Mouse (Mus musculus): ENCODE data around the gene Itgb3. TPM values are rescaled to one million over a fixed set of nuclear protein-coding genes. Genes with fewer than 3 reads are reported as not detected.
A peak's percentile ranks its signal among the peaks of the same experiment; 100 is the strongest.

Gene Itgb3
- polyA plus RNA-seq, 1 experiment from 2014 or later = 25.3 TPM

DNA sequence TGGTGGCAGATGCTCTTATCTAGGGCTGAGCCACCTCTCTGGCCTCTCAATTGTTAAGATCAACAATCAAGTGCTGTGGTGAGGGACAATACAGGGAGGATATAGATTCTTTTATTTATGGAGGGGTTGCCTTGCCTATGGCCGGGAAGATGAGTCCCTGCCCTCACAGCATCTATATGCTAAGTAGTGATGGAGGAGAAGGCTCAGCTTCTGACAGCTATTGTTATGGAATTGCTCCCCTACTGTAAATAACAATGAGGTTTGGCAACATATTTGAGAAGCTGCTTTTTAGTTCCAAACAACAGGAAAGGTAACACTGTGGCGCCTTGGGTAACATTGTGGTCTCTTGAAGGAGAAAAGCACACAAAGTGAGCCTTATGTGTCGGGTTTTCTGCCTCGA lies 7.1 kb upstream of the Itgb3 start:
- ATAC-seq (no peak), DNase-seq (ENCODE audit: low read depth, low spot score) (no peak)
- POLR2A ChIA-PET = interaction anchor here (1.1 kb wide), 1 partner anchor 28 kb away, joined by 3 read pairs; no protein-coding TSS in a partner anchor
- TF ChIP-seq CTCF (IDR thresholded peaks at IDR 0.05) = no peak
- no peaks in the 10 kb centered on the region for H3K27me3 ChIP-seq
- CTCF ChIA-PET = interaction anchor here (1.6 kb wide), 1 partner anchor 10 kb away, joined by 6 read pairs; no protein-coding TSS in a partner anchor
- in situ Hi-C loops (cut with MboI; ENCODE audit: low pct_unique_long_range_greater_than_20kb) = loop anchor here (10.0 kb wide), 1 partner anchor 524 kb away; the partner anchor contains the start of gene Mettl2

- H3K27me3 ChIP-seq = no peaks in the 10 kb centered on the region
- in situ Hi-C loops (cut with MboI; ENCODE audit: low pct_unique_long_range_greater_than_20kb) = loop anchor here (10.0 kb wide), 1 partner anchor 521 kb away; the partner anchor contains the start of gene Mettl2
- POLR2A ChIA-PET = no interaction called here
- DNase-seq (ENCODE audit: low read depth, low spot score) = no peak
- no peak for TF ChIP-seq CTCF (IDR thresholded peaks at IDR 0.05)
- no peak for ATAC-seq
- CTCF ChIA-PET = no interaction called here
Measured at GRCm38 (mm10) chr11:104604192-104604591, 3.6 kb upstream of the Itgb3 start.

- in situ Hi-C loops (cut with MboI; ENCODE audit: low pct_unique_long_range_greater_than_20kb) = loop anchor here (10.0 kb wide), 1 partner anchor 516 kb away; the partner anchor contains the start of gene Mettl2
- no peak for DNase-seq (ENCODE audit: low read depth, low spot score)
- H3K27me3 ChIP-seq = no peaks in the 10 kb centered on the region
Measured at GRCm38 (mm10) chr11:104608249-104608920, 585 bp downstream of the Itgb3 start.

GRCm38 (mm10) chr11:104609033-104609684 lies 1.4 kb downstream of the Itgb3 start:
- no peak for TF ChIP-seq CTCF (IDR thresholded peaks at IDR 0.05)
- ChIA-PET CTCF (interaction anchor here (0.8 to 2.9 kb wide), 5 partner anchors 11 to 39 kb away, joined by 3 to 12 read pairs (median 3); no protein-coding TSS in a partner anchor), POLR2A (interaction anchor here (0.7 to 1.7 kb wide), 2 partner anchors 18 to 42 kb away, joined by 3 read pairs; no protein-coding TSS in a partner anchor)
- H3K27me3 ChIP-seq = no peaks in the 10 kb centered on the region
- no peak for ATAC-seq
- in situ Hi-C loops (cut with MboI; ENCODE audit: low pct_unique_long_range_greater_than_20kb) = loop anchor here (10.0 kb wide), 1 partner anchor 516 kb away; the partner anchor contains the start of gene Mettl2
- no peak for DNase-seq (ENCODE audit: low read depth, low spot score)

More at GRCm38 (mm10) chr11:104608249-104608920, 585 bp downstream of the Itgb3 start:
- ChIA-PET CTCF (interaction anchor here (0.8 to 2.9 kb wide), 6 partner anchors 11 to 63 kb away, joined by 3 to 12 read pairs (median 3); no protein-coding TSS in a partner anchor), POLR2A (interaction anchor here (0.7 to 1.2 kb wide), 2 partner anchors 18 to 41 kb away, joined by 3 read pairs; no protein-coding TSS in a partner anchor)
- no peak for TF ChIP-seq CTCF (IDR thresholded peaks at IDR 0.05)
- peak; percentile 6 for ATAC-seq

DNA sequence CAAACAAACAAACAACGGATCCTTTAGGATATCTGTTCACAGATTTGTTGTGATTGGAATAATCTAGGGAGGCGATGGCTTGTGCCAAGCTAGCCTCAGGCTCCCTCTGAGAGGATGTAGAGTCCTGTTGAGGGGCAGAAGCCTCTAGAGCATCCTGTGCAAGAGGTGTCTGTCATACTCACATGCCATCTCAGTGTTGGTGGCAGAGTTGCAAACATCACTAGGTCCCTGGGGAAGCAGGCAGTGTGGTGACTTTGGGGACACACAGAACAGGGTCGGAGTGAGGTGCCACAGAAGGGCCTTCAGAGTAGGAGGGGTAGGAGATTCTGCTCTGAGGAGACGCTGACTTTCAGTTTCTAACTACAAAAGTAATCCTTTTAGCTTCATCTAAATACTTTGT lies 1.9 kb downstream of the Itgb3 start:
- POLR2A ChIA-PET = interaction anchor here (1.7 kb wide), 1 partner anchor 18 kb away, joined by 3 read pairs; no protein-coding TSS in a partner anchor
- DNase-seq (ENCODE audit: low read depth, low spot score) (no peak), ATAC-seq (no peak)
- no peaks in the 10 kb centered on the region for H3K27me3 ChIP-seq
- no peak for TF ChIP-seq CTCF (IDR thresholded peaks at IDR 0.05)
- in situ Hi-C loops (cut with MboI; ENCODE audit: low pct_unique_long_range_greater_than_20kb) = loop anchor here (10.0 kb wide), 1 partner anchor 515 kb away; the partner anchor contains the start of gene Mettl2
- CTCF ChIA-PET = interaction anchor here (1.1 to 2.9 kb wide), 5 partner anchors 10 to 39 kb away, joined by 3 to 12 read pairs (median 3); no protein-coding TSS in a partner anchor

DNA sequence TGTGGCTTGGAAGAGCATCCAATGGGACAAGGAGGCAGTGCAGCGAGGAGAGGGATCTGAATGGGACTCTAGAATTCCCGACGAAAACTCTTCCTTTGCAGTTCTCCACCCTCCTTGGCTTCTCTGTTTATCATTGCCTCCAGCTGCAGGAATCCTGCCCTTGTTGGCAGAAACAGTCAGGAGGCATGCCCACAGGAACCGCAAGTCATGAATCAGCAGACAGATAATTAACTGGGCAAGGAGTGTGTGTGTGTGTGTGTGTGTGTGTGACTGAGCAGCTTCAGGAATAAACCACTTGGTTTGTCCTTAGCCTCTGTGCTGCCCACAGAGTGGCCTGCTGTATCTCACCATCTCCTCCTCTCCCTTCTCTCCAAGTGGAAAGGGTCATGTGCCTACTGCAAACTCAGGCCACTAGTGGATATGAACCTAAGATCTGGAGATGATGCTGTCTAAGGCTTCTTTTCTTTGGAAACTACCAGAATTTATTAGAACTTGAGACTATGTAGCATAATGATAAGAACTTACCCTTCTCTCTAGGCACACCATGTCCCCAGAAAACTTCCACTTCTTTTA lies 3.9 kb downstream of the Itgb3 start:
- peak; percentile 36 for ATAC-seq
- POLR2A ChIA-PET = interaction anchor here (0.6 kb wide), 1 partner anchor 552 kb away, joined by 5 read pairs; no protein-coding TSS in a partner anchor
- TF ChIP-seq CTCF (IDR thresholded peaks at IDR 0.05) = no peak
- CTCF ChIA-PET = interaction anchor here (1.0 kb wide), 1 partner anchor 21 kb away, joined by 4 read pairs; no protein-coding TSS in a partner anchor
- DNase-seq (ENCODE audit: low read depth, low spot score) = peak; percentile 90
- in situ Hi-C loops (cut with MboI; ENCODE audit: low pct_unique_long_range_greater_than_20kb) = no loop called here
- H3K27me3 ChIP-seq = no peaks in the 10 kb centered on the region

DNA sequence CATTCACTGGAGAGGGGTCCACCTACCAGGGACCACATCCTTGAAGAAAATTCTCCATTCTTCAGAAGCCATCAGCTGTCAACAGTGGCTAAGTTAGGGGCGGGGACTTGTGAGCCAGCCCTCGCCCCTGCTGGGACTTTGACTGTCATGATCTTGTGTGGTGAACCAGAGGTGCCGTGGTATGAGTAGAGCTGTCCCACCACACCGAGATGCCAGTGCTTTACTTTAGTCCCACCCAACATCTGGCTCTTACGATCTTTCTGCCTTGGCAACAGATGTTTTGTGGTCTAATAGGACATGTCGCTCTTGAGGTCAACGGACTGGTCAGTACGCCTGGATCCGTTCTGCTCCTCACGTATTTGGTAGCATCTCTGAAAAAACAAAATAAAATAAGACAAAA lies 5.8 kb downstream of the Itgb3 start:
- H3K27me3 ChIP-seq = no peaks in the 10 kb centered on the region
- CTCF ChIA-PET = interaction anchor here (1.5 to 2.3 kb wide), 2 partner anchors 11 to 23 kb away, joined by 5 to 8 read pairs; no protein-coding TSS in a partner anchor
- DNase-seq (ENCODE audit: low read depth, low spot score) (no peak), ATAC-seq (no peak)
- in situ Hi-C loops (cut with MboI; ENCODE audit: low pct_unique_long_range_greater_than_20kb) = no loop called here
- TF ChIP-seq CTCF (IDR thresholded peaks at IDR 0.05) = no peak
- POLR2A ChIA-PET = no interaction called here

- DNase-seq (ENCODE audit: low read depth, low spot score) = no peak
- no peak for ATAC-seq
- ChIA-PET CTCF (interaction anchor here (1.5 to 2.3 kb wide), 2 partner anchors 11 to 24 kb away, joined by 5 to 8 read pairs; no protein-coding TSS in a partner anchor), POLR2A (interaction anchor here (0.6 kb wide), 1 partner anchor 57 kb away, joined by 3 read pairs; no protein-coding TSS in a partner anchor)
- in situ Hi-C loops (cut with MboI; ENCODE audit: low pct_unique_long_range_greater_than_20kb) = no loop called here
- H3K27me3 ChIP-seq = no peaks in the 10 kb centered on the region
- TF ChIP-seq CTCF (IDR thresholded peaks at IDR 0.05) = no peak
Measured at GRCm38 (mm10) chr11:104614130-104614529, 6.3 kb downstream of the Itgb3 start.

GRCm38 (mm10) chr11:104616182-104616581 lies 8.4 kb downstream of the Itgb3 start:
- CTCF ChIA-PET = no interaction called here
- ATAC-seq (no peak), DNase-seq (ENCODE audit: low read depth, low spot score) (no peak)
- POLR2A ChIA-PET = interaction anchor here (0.6 kb wide), 1 partner anchor 577 kb away, joined by 3 read pairs; no protein-coding TSS in a partner anchor
- in situ Hi-C loops (cut with MboI; ENCODE audit: low pct_unique_long_range_greater_than_20kb) = no loop called here
- TF ChIP-seq CTCF (IDR thresholded peaks at IDR 0.05) = no peak
- H3K27me3 ChIP-seq = no peaks in the 10 kb centered on the region

- in situ Hi-C loops (cut with MboI; ENCODE audit: low pct_unique_long_range_greater_than_20kb) = no loop called here
- no peak for ATAC-seq
- no peak for DNase-seq (ENCODE audit: low read depth, low spot score)
- TF ChIP-seq CTCF (IDR thresholded peaks at IDR 0.05) = no peak
- H3K27me3 ChIP-seq = no peaks in the 10 kb centered on the region
- ChIA-PET CTCF (interaction anchor here (1.7 kb wide), 1 partner anchor 21 kb away, joined by 6 read pairs; no protein-coding TSS in a partner anchor), POLR2A (interaction anchor here (0.7 kb wide), 1 partner anchor 55 kb away, joined by 6 read pairs; no protein-coding TSS in a partner anchor)
Measured at GRCm38 (mm10) chr11:104618638-104619076, 10.9 kb downstream of the Itgb3 start.
